Mouse (Mus musculus): ENCODE measurements around the gene Gm20379.

- no peak for TF ChIP-seq CTCF (IDR thresholded peaks at IDR 0.05; ENCODE audit: borderline replicate concordance, insufficient read depth, low read length)
- no peak for TF ChIP-seq POLR2A (IDR thresholded peaks at IDR 0.05; ENCODE audit: low read depth, low read length)
Measured at GRCm38 (mm10) chr13:92320770-92321169, 15.0 kb downstream of the Gm20379 start.
